Mouse (Mus musculus): ENCODE data around the gene Gm8914. TPM values are rescaled to one million over a fixed set of nuclear protein-coding genes. Genes with fewer than 3 reads are reported as not detected.
"Not testable (repeated sequence)": the region's sequence is repeated elsewhere in the genome, so short reads cannot be mapped to it uniquely, and the experiment has no call there.

The Gm8914 gene
- polyA plus RNA-seq (2014; fragmentation: Nextera tagmentation; extraction: Ambion mirVana): not detected in 2 replicates

DNA sequence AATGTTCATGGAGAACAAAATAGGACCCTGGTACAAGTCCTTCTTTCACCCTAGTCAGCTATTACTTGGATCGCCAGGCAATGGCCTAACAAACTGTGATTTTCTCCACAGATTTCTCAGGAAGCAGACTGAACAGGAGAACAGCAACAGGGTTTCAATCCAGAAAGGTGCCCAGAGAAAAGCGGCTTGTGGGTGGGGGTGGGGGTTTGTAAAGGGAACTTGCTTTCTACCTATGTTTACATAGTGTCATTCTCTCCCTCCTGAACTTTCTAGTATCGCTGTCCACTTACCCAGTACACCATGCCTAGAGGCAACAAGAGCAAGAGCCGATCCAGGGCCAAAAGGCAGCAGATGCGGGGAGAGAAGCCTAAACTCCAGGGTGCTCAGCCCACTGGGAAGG, at the start of gene Gm8914:
Gene Gm8914 (plus strand): TSS at position 301 of the 400 bp plus-strand sequence.
- not testable (repeated sequence) for H3K36me3 ChIP-seq (ENCODE audit: control insufficient read depth, insufficient read depth, low read length); H3K4me1 ChIP-seq (ENCODE audit: control insufficient read depth, insufficient read depth, low read length); H3K4me2 ChIP-seq; H3K9ac ChIP-seq (ENCODE audit: low read depth, low read length); ATAC-seq (replicated peaks; ENCODE audit: insufficient number of reproducible peaks, low FRiP score, low TSS enrichment); H3K27ac ChIP-seq (ENCODE audit: low read depth, low read length); H3K4me3 ChIP-seq (ENCODE audit: low read depth, low read length); H3K27me3 ChIP-seq (ENCODE audit: control insufficient read depth, insufficient read depth, low read length); H3K9me3 ChIP-seq (replicated peaks; ENCODE audit: control insufficient read depth, low read length)
- whole genome bisulfite sequencing (ENCODE audit: insufficient replicate concordance): no CpG with 5 or more reads among the region's 5 CpGs

Other genes with a start within 250 kb of the Gm8914 start
- not detected in 2 replicates for gene Mageb2, start 148.4 kb upstream of the Gm8914 start, polyA plus RNA-seq (2014; fragmentation: Nextera tagmentation; extraction: Ambion mirVana)
- gene Gm5072, start 87.6 kb upstream of the Gm8914 start, polyA plus RNA-seq (2014; fragmentation: Nextera tagmentation; extraction: Ambion mirVana): not detected in 2 replicates
- not detected in 2 replicates for gene 1700084M14Rik, start 95.8 kb downstream of the Gm8914 start, polyA plus RNA-seq (2014; fragmentation: Nextera tagmentation; extraction: Ambion mirVana)
- gene Gm14781, start 152.1 kb downstream of the Gm8914 start, polyA plus RNA-seq (2014; fragmentation: Nextera tagmentation; extraction: Ambion mirVana): not detected in 2 replicates

Data from heart, embryonic 11.5 days (tissue).